Mouse (Mus musculus) neural tube, embryonic 11.5 days (tissue): Measurements from ENCODE around the gene Uchl1. TPM values are rescaled to one million over a fixed set of nuclear protein-coding genes. Genes with fewer than 3 reads are reported as not detected.
A peak's percentile ranks its signal among the peaks of the same experiment; 100 is the strongest.

Experiments used
- ATAC-seq: fragments of 200-750 bp; cut with Nextera tagmentation; 2 replicates; pipeline ENCODE4 v1.8.0; 2017; ENCODE audit warnings: moderate number of reproducible peaks, mild to moderate bottlenecking, moderate TSS enrichment, moderate library complexity; ENCODE audit not compliant: insufficient read depth, low FRiP score, low TSS enrichment
- DNase-seq: peaks from one replicate; pipeline ENCODE4 v3.0.0-alpha.2; 2015; ENCODE audit warnings: low spot score
- H3K27ac ChIP-seq: fragments of 300-500 bp; sonication (generic); 2 replicates; pipeline ENCODE4 v1.5.1; 2014; ENCODE audit warnings: low read depth, mild to moderate bottlenecking, low read length
- H3K27me3 ChIP-seq: fragments of 300-500 bp; sonication (generic); 2 replicates; pipeline ENCODE4 v1.6.1; 2014; ENCODE audit warnings: mild to moderate bottlenecking, low read length, mixed read lengths; ENCODE audit not compliant: control insufficient read depth, insufficient read depth
- H3K36me3 ChIP-seq: fragments of 300-500 bp; sonication (generic); 2 replicates; pipeline ENCODE4 v1.6.1; 2014; ENCODE audit warnings: mild to moderate bottlenecking, low read length, moderate library complexity, mixed read lengths; ENCODE audit not compliant: control insufficient read depth, insufficient read depth
- H3K4me1 ChIP-seq: fragments of 300-500 bp; sonication (generic); 2 replicates; pipeline ENCODE4 v1.6.1; 2014; ENCODE audit warnings: low read length, mixed read lengths; ENCODE audit not compliant: control insufficient read depth, insufficient read depth
- H3K4me2 ChIP-seq: fragments of 300-500 bp; sonication (generic); 2 replicates; pipeline ENCODE4 v1.6.1; 2014; ENCODE audit warnings: low read depth, mild to moderate bottlenecking, moderate library complexity
- H3K4me3 ChIP-seq: fragments of 300-500 bp; sonication (generic); 2 replicates; pipeline ENCODE4 v1.5.1; 2014; ENCODE audit warnings: low read depth, low read length
- H3K9ac ChIP-seq: fragments of 300-500 bp; sonication (generic); 2 replicates; pipeline ENCODE4 v1.6.1; 2014; ENCODE audit warnings: mild to moderate bottlenecking, low read length
- H3K9me3 ChIP-seq: fragments of 300-500 bp; sonication (generic); 2 replicates; pipeline ENCODE4 v1.6.1; 2016; ENCODE audit warnings: low read length; ENCODE audit not compliant: control insufficient read depth
- WGBS: fragments of 180-500 bp; shearing (Covaris S2); extraction: QIAGEN DNeasy Blood & Tissue Kit; methylation state at CpG from one replicate; pipeline ENCODE4 v1.1.7; 2014; 5-methylcytosine and 5-hydroxymethylcytosine counted together
- polyA plus RNA-seq: library from polyadenylated mRNA; unstranded; fragments of >200 nt; fragmentation: Nextera tagmentation; extraction: Ambion mirVana; gene quantifications from 2 replicates; pipeline ENCODE4 v1.2.1, GENCODE M21; 2014

Gene Uchl1
- polyA plus RNA-seq, 1 experiment from 2014 or later = 490 TPM

DNA sequence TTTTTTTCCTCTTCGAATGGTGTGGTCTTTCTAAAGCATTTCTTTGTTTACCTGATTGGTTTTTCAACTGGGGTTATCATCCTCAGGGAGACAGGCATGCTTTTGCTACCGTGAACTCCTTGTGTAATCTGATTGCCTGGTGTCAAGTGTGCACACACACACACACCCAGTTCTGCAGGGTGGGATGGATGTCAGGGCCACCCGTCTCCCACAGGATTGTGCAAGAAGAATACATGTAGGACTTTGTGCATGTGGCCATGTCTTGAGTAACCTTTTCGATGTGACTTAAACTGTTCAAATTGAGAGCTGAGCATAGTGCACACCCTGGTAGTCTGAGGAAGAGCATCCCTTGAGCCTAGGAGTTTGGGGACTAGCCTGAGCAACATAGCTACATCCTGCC, 17.3 kb downstream of the Uchl1 start:
- Histone ChIP-seq H3K27ac (no peak overlapping the region), H3K9ac (no peak overlapping the region), H3K4me2 (no peak overlapping the region), H3K27me3 (no peaks in the 10 kb centered on the region), H3K4me1 (no peaks in the 10 kb centered on the region), H3K36me3 (peaks cover 2% of the 10 kb centered on the region; the same call in 1 of the 2 replicates), H3K9me3 (no peaks in the 10 kb centered on the region), H3K4me3 (no peak overlapping the region)
- 85% methylated on average over 4 of the region's 4 CpGs for WGBS
- no peak for ATAC-seq
- no peak for DNase-seq

DNA sequence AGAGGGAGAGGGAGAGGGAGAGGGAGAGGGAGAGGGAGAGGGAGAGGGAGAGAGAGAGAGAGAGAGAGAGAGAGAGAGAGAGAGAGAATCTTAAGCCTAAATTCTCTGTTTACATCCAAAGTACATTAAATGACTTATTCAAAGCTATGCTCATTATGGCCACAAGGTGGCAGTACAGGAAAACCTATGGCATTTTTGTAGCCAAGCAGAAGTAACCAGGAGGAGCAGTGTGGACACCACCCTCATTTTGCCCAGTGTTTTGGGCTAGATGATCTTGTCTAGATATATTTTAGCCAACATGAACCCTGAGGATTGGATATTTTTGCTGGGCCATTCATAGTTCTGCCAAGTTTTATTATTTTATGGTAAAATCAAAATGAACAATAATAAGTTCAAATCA, 21.2 kb downstream of the Uchl1 start:
- DNase-seq (peak; percentile 45), ATAC-seq (peak; percentile 61; the same call in 1 of the 2 replicates)
- Histone ChIP-seq H3K4me1 (no peaks in the 10 kb centered on the region), H3K36me3 (no peaks in the 10 kb centered on the region), H3K27ac (no peak overlapping the region), H3K4me2 (no peak overlapping the region), H3K4me3 (no peak overlapping the region), H3K9ac (no peak overlapping the region), H3K9me3 (no peaks in the 10 kb centered on the region), H3K27me3 (no peaks in the 10 kb centered on the region)

DNA sequence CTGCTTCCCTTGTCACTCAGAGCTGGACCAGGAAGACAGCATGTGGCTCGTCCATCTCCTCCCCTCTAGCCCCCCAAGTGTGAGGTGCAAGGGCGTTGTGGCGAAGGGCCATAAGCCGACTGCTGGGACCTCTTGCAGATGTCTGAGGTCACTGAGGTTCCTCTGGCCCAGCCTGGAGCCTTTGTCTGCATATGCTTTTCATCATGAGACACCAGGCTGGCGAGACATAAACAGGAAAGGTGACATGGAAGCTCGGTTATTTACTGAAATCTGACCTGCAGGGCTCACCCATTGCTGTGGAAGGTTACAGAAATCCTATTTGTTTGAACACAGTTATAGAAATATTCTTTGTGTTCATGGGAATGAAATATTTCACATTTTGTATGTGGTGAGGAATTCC, 24.0 kb downstream of the Uchl1 start:
- Histone ChIP-seq H3K27me3 (no peaks in the 10 kb centered on the region), H3K4me3 (no peak overlapping the region), H3K9ac (no peak overlapping the region), H3K4me1 (no peaks in the 10 kb centered on the region), H3K4me2 (no peak overlapping the region), H3K36me3 (no peaks in the 10 kb centered on the region), H3K27ac (no peak overlapping the region), H3K9me3 (no peaks in the 10 kb centered on the region)
- ATAC-seq (no peak), DNase-seq (no peak)
- 45% methylated on average over 6 of the region's 6 CpGs for WGBS

DNA sequence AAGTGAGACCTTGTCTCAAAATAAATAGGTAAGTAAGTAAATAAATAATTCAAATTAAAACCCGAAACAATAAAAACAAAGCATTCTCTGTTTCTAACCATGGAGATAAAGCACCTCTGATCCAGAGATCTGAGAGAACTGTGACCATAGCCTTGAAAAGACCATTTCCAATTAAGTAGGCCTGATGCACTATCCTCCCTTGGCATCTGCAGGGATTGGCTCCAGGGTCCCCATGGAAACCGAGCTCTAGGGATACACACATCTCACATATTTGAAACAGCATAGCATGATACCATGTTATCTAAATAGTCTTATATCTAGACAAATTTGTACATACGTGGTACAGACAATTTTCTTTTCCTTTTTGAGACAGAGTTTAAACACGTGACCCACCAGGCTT, 26.1 kb downstream of the Uchl1 start:
- H3K4me1 ChIP-seq = no peaks in the 10 kb centered on the region
- DNase-seq (no peak), ATAC-seq (no peak)
- WGBS = 94% methylated on average over 4 of the region's 4 CpGs
- no peak overlapping the region for H3K4me2 ChIP-seq
- H3K27me3 ChIP-seq = no peaks in the 10 kb centered on the region
- no peak overlapping the region for H3K27ac ChIP-seq
- no peaks in the 10 kb centered on the region for H3K9me3 ChIP-seq
- no peak overlapping the region for H3K4me3 ChIP-seq
- no peak overlapping the region for H3K9ac ChIP-seq
- H3K36me3 ChIP-seq = no peaks in the 10 kb centered on the region

DNA sequence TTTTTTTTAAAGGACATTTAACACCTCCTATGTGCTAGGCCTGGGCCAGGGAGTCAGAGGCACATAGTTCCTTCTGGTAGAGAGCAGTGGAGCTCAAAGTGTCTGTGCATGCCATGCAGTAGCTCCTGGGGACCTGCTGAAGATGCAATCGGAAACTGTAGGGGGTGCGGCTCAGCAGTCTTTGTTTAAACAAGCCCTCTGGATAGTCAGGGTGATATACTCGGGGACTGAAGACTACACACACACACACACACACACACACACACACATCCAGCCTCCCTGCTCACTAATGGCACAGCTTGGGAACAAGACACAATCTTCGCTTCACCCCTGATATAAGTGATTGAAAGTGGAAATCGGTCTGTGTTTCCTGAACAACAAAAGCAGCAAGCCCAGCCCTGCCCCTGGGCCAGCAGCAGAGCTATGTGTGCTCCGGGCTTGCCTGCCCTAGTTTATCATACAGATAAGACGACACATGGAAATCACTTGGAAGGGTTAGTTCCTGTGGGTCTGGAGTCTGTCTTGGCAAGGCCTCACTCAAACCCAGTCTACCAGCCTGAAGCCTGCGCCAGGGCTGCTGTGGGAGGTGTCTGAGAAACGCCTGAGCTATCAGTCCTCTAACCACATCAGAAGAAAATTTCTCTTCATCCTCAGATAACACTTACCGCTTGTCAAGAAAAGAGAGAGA, 27.6 kb downstream of the Uchl1 start:
- Histone ChIP-seq H3K27me3 (no peaks in the 10 kb centered on the region), H3K9ac (no peak overlapping the region), H3K4me1 (no peaks in the 10 kb centered on the region), H3K4me3 (no peak overlapping the region), H3K4me2 (no peak overlapping the region), H3K36me3 (no peaks in the 10 kb centered on the region), H3K27ac (no peak overlapping the region), H3K9me3 (no peaks in the 10 kb centered on the region)
- DNase-seq (no peak), ATAC-seq (no peak)
- 54% methylated on average over 10 of the region's 10 CpGs for WGBS

DNA sequence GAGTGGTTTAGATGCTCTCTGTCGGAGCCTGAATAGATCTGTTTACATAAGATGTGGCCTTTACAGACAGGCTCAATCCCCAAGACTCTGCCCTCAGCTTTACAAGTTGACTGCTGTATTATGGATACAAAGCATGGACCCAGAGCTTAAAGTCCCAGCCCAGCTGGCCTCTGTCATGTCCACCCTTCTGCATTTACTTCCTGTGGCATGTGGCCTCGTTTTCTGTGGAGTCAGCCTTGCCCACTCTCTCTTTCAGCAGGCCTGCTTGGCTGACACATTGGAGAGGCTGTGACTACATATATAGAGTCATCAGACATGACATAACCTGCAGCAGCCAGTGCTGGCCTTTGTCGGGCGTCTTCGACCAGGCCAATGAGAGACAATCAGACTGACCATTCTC, 32.0 kb downstream of the Uchl1 start:
- Histone ChIP-seq H3K27me3 (no peaks in the 10 kb centered on the region), H3K4me1 (peaks cover 2% of the 10 kb centered on the region; the same call in 1 of the 2 replicates), H3K36me3 (no peaks in the 10 kb centered on the region), H3K4me2 (no peak overlapping the region), H3K4me3 (no peak overlapping the region), H3K9me3 (no peaks in the 10 kb centered on the region), H3K9ac (no peak overlapping the region), H3K27ac (no peak overlapping the region)
- 88% methylated on average over 5 of the region's 5 CpGs for WGBS
- DNase-seq = no peak
- no peak for ATAC-seq

DNA sequence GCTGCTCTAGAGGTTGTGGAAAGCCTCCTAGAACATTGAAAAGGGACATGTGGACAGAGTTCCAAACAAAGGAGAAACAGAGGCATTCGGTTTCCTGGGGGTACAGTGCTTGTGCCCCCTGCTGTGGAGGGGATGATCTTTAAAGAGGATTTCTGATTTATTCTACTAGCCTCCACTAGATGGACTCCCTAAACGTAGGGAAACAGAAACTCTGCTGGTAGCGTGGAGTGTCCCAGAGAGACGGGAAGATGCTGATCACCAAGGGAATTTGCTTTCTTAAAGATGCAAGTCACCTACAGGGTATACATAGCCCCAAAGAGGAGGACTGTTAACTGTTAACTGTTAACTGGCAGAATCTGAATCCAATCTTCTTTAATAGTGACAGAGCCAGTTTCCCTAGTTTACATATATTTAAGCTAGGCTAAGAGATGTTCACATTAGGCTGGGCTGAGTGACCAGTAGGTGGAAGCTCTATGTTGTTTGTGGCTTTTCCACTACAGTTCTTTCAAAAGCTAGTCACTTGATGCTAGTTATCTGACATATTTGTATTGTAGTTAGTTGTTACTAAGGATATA, 34.6 kb downstream of the Uchl1 start:
- Histone ChIP-seq H3K4me3 (no peak overlapping the region), H3K27me3 (no peaks in the 10 kb centered on the region), H3K9ac (no peak overlapping the region), H3K4me2 (no peak overlapping the region), H3K4me1 (peaks cover 2% of the 10 kb centered on the region; the same call in 1 of the 2 replicates), H3K27ac (no peak overlapping the region), H3K36me3 (no peaks in the 10 kb centered on the region), H3K9me3 (no peaks in the 10 kb centered on the region)
- ATAC-seq = no peak
- WGBS = 28% methylated on average over 4 of the region's 4 CpGs
- no peak for DNase-seq

DNA sequence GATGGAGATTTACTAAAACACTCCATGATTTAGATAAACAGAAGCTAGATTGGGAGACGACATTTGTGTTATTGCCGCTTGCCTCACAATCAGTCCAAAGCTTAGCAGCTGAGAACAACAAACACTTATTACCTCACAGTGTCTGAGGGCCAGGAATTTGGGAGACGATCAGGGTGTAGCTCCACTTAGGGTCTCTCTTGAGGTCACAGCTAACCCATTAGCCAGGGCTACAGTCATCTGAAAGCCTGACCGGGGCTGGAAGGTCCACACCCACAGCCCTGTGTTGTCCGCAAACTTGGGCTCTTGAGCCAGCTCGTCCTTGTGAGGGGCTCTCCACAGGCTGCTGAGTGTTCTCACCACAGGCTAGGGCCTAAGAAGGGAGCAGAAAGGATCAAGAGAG, 36.9 kb downstream of the Uchl1 start:
- ATAC-seq (no peak), DNase-seq (no peak)
- H3K4me2 ChIP-seq = no peak overlapping the region
- H3K27ac ChIP-seq = no peak overlapping the region
- no peaks in the 10 kb centered on the region for H3K27me3 ChIP-seq
- no peaks in the 10 kb centered on the region for H3K36me3 ChIP-seq
- no peak overlapping the region for H3K9ac ChIP-seq
- H3K4me3 ChIP-seq = no peak overlapping the region
- no peaks in the 10 kb centered on the region for H3K9me3 ChIP-seq
- peaks cover 2% of the 10 kb centered on the region; the same call in 1 of the 2 replicates for H3K4me1 ChIP-seq
- 70% methylated on average over 6 of the region's 6 CpGs for WGBS

DNA sequence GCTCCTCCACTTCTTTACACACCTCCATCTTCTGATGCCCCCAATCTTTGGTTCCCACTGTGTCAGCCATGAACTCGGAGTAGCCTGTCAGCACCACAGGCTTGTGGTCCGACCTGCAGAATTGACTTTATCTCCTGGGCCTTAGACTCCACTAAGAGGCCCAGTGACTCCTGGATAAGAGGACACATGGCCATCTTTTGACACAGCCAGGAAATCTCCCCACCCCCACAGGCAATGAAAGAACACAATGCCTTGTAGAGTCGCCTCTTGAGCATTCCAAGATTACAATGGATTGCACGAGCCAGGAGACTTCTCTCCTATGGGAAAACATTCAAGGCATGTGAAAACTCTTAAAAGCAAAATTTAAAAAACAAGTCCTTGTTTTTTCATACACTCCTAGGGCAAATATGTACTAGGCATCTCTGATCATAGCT, 39.6 kb downstream of the Uchl1 start:
- H3K9ac ChIP-seq = no peak overlapping the region
- ATAC-seq = no peak
- no peak overlapping the region for H3K27ac ChIP-seq
- H3K4me2 ChIP-seq = no peak overlapping the region
- no peaks in the 10 kb centered on the region for H3K36me3 ChIP-seq
- no peak for DNase-seq
- H3K4me1 ChIP-seq = peaks cover 2% of the 10 kb centered on the region; the same call in 1 of the 2 replicates
- H3K27me3 ChIP-seq = no peaks in the 10 kb centered on the region
- WGBS = 61% methylated on average over 4 of the region's 4 CpGs
- no peaks in the 10 kb centered on the region for H3K9me3 ChIP-seq
- no peak overlapping the region for H3K4me3 ChIP-seq
